Mouse (Mus musculus) hematopoietic multipotent progenitor cell, adult 10-12 weeks (in vitro differentiated cells): ENCODE results near the gene Cybrd1. TPM values are rescaled to one million over a fixed set of nuclear protein-coding genes. Genes with fewer than 3 reads are reported as not detected.

Source experiments
- polyA plus RNA-seq: library from polyadenylated mRNA; stranded (reverse); fragments of >175 nt; gene quantifications from 2 replicates; pipeline ENCODE4 v1.2.3, GENCODE M21; 2012; ENCODE audit warnings: low replicate concordance

Gene Cybrd1
- polyA plus RNA-seq, result 0.04 and 0.11 TPM in 2 replicates

DNA sequence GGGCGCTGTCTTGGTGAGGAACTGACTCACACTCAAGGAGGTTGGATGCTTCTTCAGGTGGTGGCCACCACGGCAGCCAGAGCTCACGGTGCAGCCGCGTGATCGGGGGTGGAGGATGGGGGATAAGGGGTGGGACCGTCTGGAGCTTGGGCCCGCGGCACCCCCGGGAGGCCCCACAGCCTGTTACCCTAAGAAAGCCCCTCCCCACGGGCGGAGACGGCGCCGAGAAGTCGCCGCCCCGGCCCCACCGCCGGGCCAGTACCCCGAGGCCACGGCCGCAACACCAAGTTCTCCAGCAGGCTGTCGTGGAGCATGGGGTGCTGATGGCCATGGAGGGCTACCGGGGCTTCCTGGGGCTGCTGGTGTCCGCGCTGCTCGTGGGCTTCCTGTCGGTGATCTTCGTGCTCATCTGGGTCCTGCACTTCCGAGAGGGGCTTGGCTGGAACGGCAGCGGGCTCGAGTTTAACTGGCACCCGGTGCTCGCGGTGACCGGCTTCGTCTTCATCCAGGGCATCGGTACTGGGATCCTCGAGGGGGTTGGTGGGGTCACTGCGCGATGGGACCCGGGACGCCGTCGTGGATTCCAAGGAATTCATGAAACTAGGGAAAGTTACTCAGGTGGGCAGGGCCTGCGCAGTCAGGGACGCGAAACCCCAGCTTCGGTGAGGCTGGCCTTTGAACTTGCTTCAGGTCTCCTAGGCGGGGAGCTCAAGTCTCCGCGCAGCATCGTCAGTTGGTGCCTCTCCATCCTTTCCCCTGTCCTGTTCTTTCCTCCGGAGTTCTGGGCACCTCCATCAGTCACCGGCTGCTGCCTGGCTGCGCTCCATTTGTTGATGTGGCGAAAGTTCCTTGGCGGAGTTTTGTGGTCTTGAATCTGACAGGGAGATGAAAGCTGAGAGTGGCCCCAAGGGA lies at the start of gene Cybrd1:
Gene Cybrd1 (plus strand): TSS at position 127 of the 912 bp plus-strand sequence.

Other genes starting within 250 kb of the Cybrd1 start
- 4.3 and 5.6 TPM in 2 replicates for gene Dcaf17, start 62.6 kb upstream of the Cybrd1 start, polyA plus RNA-seq
- gene Mettl8, start 62.3 kb upstream of the Cybrd1 start, polyA plus RNA-seq, result 1.5 and 12.7 TPM in 2 replicates
- gene Dync1i2, start 93.8 kb downstream of the Cybrd1 start, polyA plus RNA-seq, result 2.0 and 9.6 TPM in 2 replicates
- gene Slc25a12, start 249.8 kb downstream of the Cybrd1 start, polyA plus RNA-seq, result 6.0 and 11.9 TPM in 2 replicates